Mouse (Mus musculus) cerebellum, adult 2 months (tissue): ENCODE results near the gene 4921509C19Rik.

Source experiments
- CTCF ChIP-seq: fragments of 200-500 bp; IDR thresholded peaks from 2 replicates; pipeline ENCODE4 v1.5.1; 2011; ENCODE audit warnings: low read depth, mild to moderate bottlenecking, control low read depth, low read length, moderate library complexity, borderline replicate concordance; ENCODE audit not compliant: insufficient read depth
- POLR2A ChIP-seq: fragments of 200-500 bp; IDR thresholded peaks from 2 replicates; pipeline ENCODE4 v1.6.1; 2011; ENCODE audit warnings: low read length, control low read depth, borderline replicate concordance; ENCODE audit not compliant: insufficient read depth

- TF ChIP-seq POLR2A (no peak), CTCF (no peak)
Observed at GRCm38 (mm10) chr2:151486496-151486895, 10.5 kb upstream of the 4921509C19Rik start.
